Mouse (Mus musculus): ENCODE data around the gene Scml4. TPM values are rescaled to one million over a fixed set of nuclear protein-coding genes. Genes with fewer than 3 reads are reported as not detected.

Scml4 gene
- polyA plus RNA-seq, 1 experiment = 0.56 TPM

DNA sequence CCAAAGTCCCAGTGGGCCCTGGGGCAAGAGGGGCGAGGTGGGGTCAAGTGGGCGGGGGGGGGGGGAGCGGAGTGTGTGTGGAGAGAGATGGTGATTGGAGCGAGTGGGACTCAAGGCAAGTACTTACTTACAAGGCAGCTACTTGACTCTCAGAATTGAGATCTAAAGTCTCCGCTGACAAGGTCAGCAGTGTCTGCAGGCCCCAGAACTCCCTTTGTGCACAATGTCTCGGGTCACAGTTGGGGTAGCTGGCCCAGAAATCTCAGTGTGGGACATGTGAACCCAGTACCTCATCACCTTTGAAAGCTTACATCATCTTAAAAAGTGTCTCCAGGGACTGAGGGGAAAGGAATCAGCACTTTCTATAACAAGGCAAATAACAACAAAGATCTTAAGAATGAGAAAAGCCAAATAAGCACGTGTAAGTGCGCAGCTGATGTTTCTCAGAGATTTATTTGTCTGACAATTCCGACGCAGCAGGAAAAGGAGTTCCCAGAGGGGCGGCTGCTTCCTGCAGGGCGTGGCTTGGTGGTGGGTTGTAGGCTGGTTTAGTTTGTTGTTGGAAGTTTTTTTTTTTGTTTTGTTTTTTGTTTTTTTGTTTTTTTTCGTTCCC is 142.0 kb downstream of the Scml4 start:
- Histone ChIP-seq H3K4me1 (ENCODE audit: control insufficient read depth, insufficient read depth, low read length) (peaks cover 6% of the 10 kb centered on the region), H3K27ac (ENCODE audit: control insufficient read depth, insufficient read depth, low read depth, low read length) (no peak overlapping the region), H3K27me3 (ENCODE audit: control insufficient read depth, insufficient read depth, low read length) (no peaks in the 10 kb centered on the region; the same call in none of the 2 replicates), H3K36me3 (ENCODE audit: control insufficient read depth, insufficient read depth, low read length) (no peaks in the 10 kb centered on the region), H3K4me3 (ENCODE audit: control insufficient read depth, low read depth, low read length) (no peak overlapping the region)
- TF ChIP-seq CTCF (IDR thresholded peaks at IDR 0.05; ENCODE audit: control insufficient read depth, insufficient read depth, insufficient replicate concordance, low read depth, low read length) = no peak

DNA sequence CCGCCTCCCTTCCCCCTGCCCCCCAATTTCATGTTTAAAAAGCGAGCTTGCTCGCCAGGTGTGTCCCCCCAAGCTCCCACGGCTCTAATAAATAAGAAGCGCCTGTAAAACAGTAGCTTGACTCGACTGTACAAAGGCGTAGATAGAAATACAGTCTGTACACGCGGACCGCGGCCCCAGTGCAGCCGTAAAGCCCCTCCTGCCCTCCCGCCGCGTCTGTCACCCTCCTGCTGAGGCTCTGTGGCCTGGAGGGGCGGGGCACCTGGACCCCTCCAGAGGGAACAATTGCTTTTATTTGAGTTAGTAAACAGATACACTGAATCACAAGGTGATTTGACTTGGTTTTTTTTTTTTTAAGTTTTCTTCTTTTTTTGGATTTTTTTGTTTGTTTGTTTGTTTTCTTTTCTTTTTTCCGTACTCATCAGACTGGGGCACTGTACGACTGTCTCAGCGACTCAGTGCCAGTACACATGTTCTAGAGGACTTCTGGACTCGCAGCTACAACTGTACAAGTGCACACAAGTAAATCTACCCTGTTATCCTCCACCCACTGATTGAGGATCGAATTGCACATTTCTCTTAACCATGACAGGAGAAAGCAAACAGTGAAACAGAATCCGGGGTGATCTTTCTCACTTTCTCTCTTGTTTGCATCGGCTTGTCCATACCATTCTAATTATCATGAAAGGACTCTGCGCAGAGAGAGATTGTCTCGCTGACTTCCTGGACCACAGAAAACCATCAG is 142.7 kb downstream of the Scml4 start:
- Histone ChIP-seq H3K36me3 (ENCODE audit: control insufficient read depth, insufficient read depth, low read length) (no peaks in the 10 kb centered on the region), H3K27me3 (ENCODE audit: control insufficient read depth, insufficient read depth, low read length) (no peaks in the 10 kb centered on the region; the same call in none of the 2 replicates), H3K4me1 (ENCODE audit: control insufficient read depth, insufficient read depth, low read length) (peaks cover 6% of the 10 kb centered on the region), H3K27ac (ENCODE audit: control insufficient read depth, insufficient read depth, low read depth, low read length) (no peak overlapping the region), H3K4me3 (ENCODE audit: control insufficient read depth, low read depth, low read length) (no peak overlapping the region; the same call in 1 of the 2 replicates)
- TF ChIP-seq POLR2A (IDR thresholded peaks at IDR 0.05; ENCODE audit: control insufficient read depth, low read depth, low read length) (no peak), CTCF (IDR thresholded peaks at IDR 0.05; ENCODE audit: control insufficient read depth, insufficient read depth, insufficient replicate concordance, low read depth, low read length) (no peak)

GRCm38 (mm10) chr10:43003466-43003757 is 143.2 kb downstream of the Scml4 start:
- no peaks in the 10 kb centered on the region for H3K36me3 ChIP-seq (ENCODE audit: control insufficient read depth, insufficient read depth, low read length)
- TF ChIP-seq POLR2A (IDR thresholded peaks at IDR 0.05; ENCODE audit: control insufficient read depth, low read depth, low read length) (no peak), CTCF (IDR thresholded peaks at IDR 0.05; ENCODE audit: control insufficient read depth, insufficient read depth, insufficient replicate concordance, low read depth, low read length) (no peak)
- H3K27me3 ChIP-seq (ENCODE audit: control insufficient read depth, insufficient read depth, low read length) = no peaks in the 10 kb centered on the region; the same call in none of the 2 replicates
- H3K4me3 ChIP-seq (ENCODE audit: control insufficient read depth, low read depth, low read length) = no peak overlapping the region
- H3K4me1 ChIP-seq (ENCODE audit: control insufficient read depth, insufficient read depth, low read length) = peaks cover 6% of the 10 kb centered on the region
- no peak overlapping the region for H3K27ac ChIP-seq (ENCODE audit: control insufficient read depth, insufficient read depth, low read depth, low read length)

- Histone ChIP-seq H3K27me3 (ENCODE audit: control insufficient read depth, insufficient read depth, low read length) (no peaks in the 10 kb centered on the region; the same call in none of the 2 replicates), H3K27ac (ENCODE audit: control insufficient read depth, insufficient read depth, low read depth, low read length) (no peak overlapping the region), H3K4me1 (ENCODE audit: control insufficient read depth, insufficient read depth, low read length) (peaks cover 6% of the 10 kb centered on the region), H3K36me3 (ENCODE audit: control insufficient read depth, insufficient read depth, low read length) (no peaks in the 10 kb centered on the region), H3K4me3 (ENCODE audit: control insufficient read depth, low read depth, low read length) (no peak overlapping the region)
- no peak for TF ChIP-seq CTCF (IDR thresholded peaks at IDR 0.05; ENCODE audit: control insufficient read depth, insufficient read depth, insufficient replicate concordance, low read depth, low read length)
- no peak for TF ChIP-seq POLR2A (IDR thresholded peaks at IDR 0.05; ENCODE audit: control insufficient read depth, low read depth, low read length)
These were observed 144.1 kb downstream of the Scml4 start for GRCm38 (mm10) chr10:43004174-43004734.

- TF ChIP-seq POLR2A (IDR thresholded peaks at IDR 0.05; ENCODE audit: control insufficient read depth, low read depth, low read length) (no peak), CTCF (IDR thresholded peaks at IDR 0.05; ENCODE audit: control insufficient read depth, insufficient read depth, insufficient replicate concordance, low read depth, low read length) (no peak)
- no peaks in the 10 kb centered on the region for H3K36me3 ChIP-seq (ENCODE audit: control insufficient read depth, insufficient read depth, low read length)
- no peak overlapping the region for H3K27ac ChIP-seq (ENCODE audit: control insufficient read depth, insufficient read depth, low read depth, low read length)
- peaks cover 6% of the 10 kb centered on the region for H3K4me1 ChIP-seq (ENCODE audit: control insufficient read depth, insufficient read depth, low read length)
- H3K27me3 ChIP-seq (ENCODE audit: control insufficient read depth, insufficient read depth, low read length) = no peaks in the 10 kb centered on the region; the same call in none of the 2 replicates
- no peak overlapping the region for H3K4me3 ChIP-seq (ENCODE audit: control insufficient read depth, low read depth, low read length)
These were observed 144.9 kb downstream of the Scml4 start for GRCm38 (mm10) chr10:43005031-43005430.

DNA sequence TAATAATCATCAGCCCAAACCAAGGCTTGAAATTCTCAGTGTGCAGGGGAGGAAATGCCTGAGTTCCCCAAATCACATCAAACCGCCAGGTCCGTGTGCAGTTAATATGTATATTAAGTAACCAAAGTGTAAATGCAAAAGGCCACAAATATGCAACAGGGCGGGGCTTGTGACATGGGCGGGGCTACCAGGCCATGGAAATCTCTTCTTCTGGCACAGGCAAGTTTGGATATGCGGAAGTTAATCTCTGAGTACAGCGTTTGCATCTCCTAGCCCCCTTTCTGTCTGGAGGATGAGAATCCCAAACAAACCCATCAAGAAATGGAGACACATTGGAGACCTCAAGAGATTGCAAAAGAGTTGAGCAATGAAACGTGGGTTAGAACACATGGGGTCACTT is 145.5 kb downstream of the Scml4 start:
- Histone ChIP-seq H3K36me3 (ENCODE audit: control insufficient read depth, insufficient read depth, low read length) (no peaks in the 10 kb centered on the region), H3K4me3 (ENCODE audit: control insufficient read depth, low read depth, low read length) (no peak overlapping the region), H3K27me3 (ENCODE audit: control insufficient read depth, insufficient read depth, low read length) (no peaks in the 10 kb centered on the region; the same call in none of the 2 replicates), H3K4me1 (ENCODE audit: control insufficient read depth, insufficient read depth, low read length) (peaks cover 6% of the 10 kb centered on the region), H3K27ac (ENCODE audit: control insufficient read depth, insufficient read depth, low read depth, low read length) (no peak overlapping the region)
- no peak for TF ChIP-seq CTCF (IDR thresholded peaks at IDR 0.05; ENCODE audit: control insufficient read depth, insufficient read depth, insufficient replicate concordance, low read depth, low read length)
- no peak for TF ChIP-seq POLR2A (IDR thresholded peaks at IDR 0.05; ENCODE audit: control insufficient read depth, low read depth, low read length)

DNA sequence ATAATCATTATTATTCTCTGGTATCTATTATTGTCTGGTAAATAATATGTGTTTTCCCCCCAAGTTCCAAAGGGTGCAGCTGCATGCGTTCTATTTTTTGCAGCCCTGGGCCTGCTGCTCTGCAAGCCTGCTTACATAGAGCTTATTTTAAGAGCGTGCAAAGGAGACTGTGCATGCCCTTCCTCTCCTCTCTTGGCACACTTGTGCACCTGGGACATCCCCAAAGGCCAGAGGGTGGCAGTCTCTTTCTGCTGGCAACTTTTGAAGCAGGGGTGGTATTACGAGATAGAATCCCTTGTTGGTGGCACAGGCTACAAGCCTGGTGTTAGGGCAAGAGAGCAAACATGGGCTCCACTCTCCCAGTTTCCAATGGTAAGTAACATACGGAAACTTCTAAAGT is 146.4 kb downstream of the Scml4 start:
- H3K36me3 ChIP-seq (ENCODE audit: control insufficient read depth, insufficient read depth, low read length) = no peaks in the 10 kb centered on the region
- TF ChIP-seq CTCF (IDR thresholded peaks at IDR 0.05; ENCODE audit: control insufficient read depth, insufficient read depth, insufficient replicate concordance, low read depth, low read length) (no peak), POLR2A (IDR thresholded peaks at IDR 0.05; ENCODE audit: control insufficient read depth, low read depth, low read length) (no peak)
- no peaks in the 10 kb centered on the region; the same call in none of the 2 replicates for H3K27me3 ChIP-seq (ENCODE audit: control insufficient read depth, insufficient read depth, low read length)
- H3K4me3 ChIP-seq (ENCODE audit: control insufficient read depth, low read depth, low read length) = no peak overlapping the region
- no peak overlapping the region for H3K27ac ChIP-seq (ENCODE audit: control insufficient read depth, insufficient read depth, low read depth, low read length)
- H3K4me1 ChIP-seq (ENCODE audit: control insufficient read depth, insufficient read depth, low read length) = peaks cover 6% of the 10 kb centered on the region
